Mouse (Mus musculus): ENCODE results near the gene Zzz3. TPM values are rescaled to one million over a fixed set of nuclear protein-coding genes. Genes with fewer than 3 reads are reported as not detected.

Zzz3 gene
- polyA plus RNA-seq, 1 experiment from 2014 or later = 33.6 TPM

GRCm38 (mm10) chr3:152403827-152404226 lies 8.6 kb downstream of the Zzz3 start:
- H3K27me3 ChIP-seq = no peaks in the 10 kb centered on the region
- no peak overlapping the region for H3K9ac ChIP-seq (replicated peaks)
- no peaks in the 10 kb centered on the region for H3K4me1 ChIP-seq
- WGBS = 72% methylated on average over 2 of the region's 2 CpGs
- H3K27ac ChIP-seq (replicated peaks) = no peak overlapping the region
- H3K4me2 ChIP-seq (replicated peaks) = no peak overlapping the region
- H3K9me3 ChIP-seq = no peaks in the 10 kb centered on the region
- H3K4me3 ChIP-seq = no peak overlapping the region
- H3K36me3 ChIP-seq = no peaks in the 10 kb centered on the region
- no peak for ATAC-seq (replicated peaks)

- H3K4me3 ChIP-seq = no peak overlapping the region
- no peaks in the 10 kb centered on the region for H3K36me3 ChIP-seq
- ATAC-seq (replicated peaks) = no peak
Observed at GRCm38 (mm10) chr3:152405420-152405819, 10.1 kb downstream of the Zzz3 start.

GRCm38 (mm10) chr3:152405978-152406640 lies 10.8 kb downstream of the Zzz3 start:
- no peak overlapping the region for H3K4me2 ChIP-seq (replicated peaks)
- H3K4me1 ChIP-seq = no peaks in the 10 kb centered on the region
- H3K27me3 ChIP-seq = no peaks in the 10 kb centered on the region
- no peak overlapping the region for H3K27ac ChIP-seq (replicated peaks)
- H3K36me3 ChIP-seq = no peaks in the 10 kb centered on the region
- WGBS = 85% methylated on average over 4 of the region's 4 CpGs
- no peak for ATAC-seq (replicated peaks)
- no peak overlapping the region for H3K4me3 ChIP-seq
- H3K9ac ChIP-seq (replicated peaks) = no peak overlapping the region
- no peaks in the 10 kb centered on the region for H3K9me3 ChIP-seq

More at GRCm38 (mm10) chr3:152405420-152405819, 10.1 kb downstream of the Zzz3 start:
- no peak overlapping the region for H3K9ac ChIP-seq (replicated peaks)
- H3K27ac ChIP-seq (replicated peaks) = no peak overlapping the region
- no peak overlapping the region for H3K4me2 ChIP-seq (replicated peaks)
- H3K9me3 ChIP-seq = no peaks in the 10 kb centered on the region
- H3K27me3 ChIP-seq = no peaks in the 10 kb centered on the region
- 84% methylated on average over 7 of the region's 7 CpGs for WGBS
- H3K4me1 ChIP-seq = no peaks in the 10 kb centered on the region

- Histone ChIP-seq H3K9me3 (no peaks in the 10 kb centered on the region), H3K36me3 (no peaks in the 10 kb centered on the region), H3K27ac (replicated peaks) (no peak overlapping the region), H3K27me3 (no peaks in the 10 kb centered on the region), H3K9ac (replicated peaks) (no peak overlapping the region), H3K4me3 (no peak overlapping the region), H3K4me1 (no peaks in the 10 kb centered on the region), H3K4me2 (replicated peaks) (no peak overlapping the region)
- 90% methylated on average over 7 of the region's 7 CpGs for WGBS
- no peak for ATAC-seq (replicated peaks)
Observed at GRCm38 (mm10) chr3:152410980-152411551, 15.8 kb downstream of the Zzz3 start.

GRCm38 (mm10) chr3:152412362-152412761 lies 17.1 kb downstream of the Zzz3 start:
- H3K27me3 ChIP-seq = no peaks in the 10 kb centered on the region
- no peaks in the 10 kb centered on the region for H3K4me1 ChIP-seq
- H3K27ac ChIP-seq (replicated peaks) = no peak overlapping the region
- H3K9ac ChIP-seq (replicated peaks) = no peak overlapping the region
- no peak for ATAC-seq (replicated peaks)
- no peak overlapping the region for H3K4me3 ChIP-seq
- H3K36me3 ChIP-seq = no peaks in the 10 kb centered on the region
- H3K4me2 ChIP-seq (replicated peaks) = no peak overlapping the region
- 90% methylated on average over 4 of the region's 4 CpGs for WGBS
- H3K9me3 ChIP-seq = no peaks in the 10 kb centered on the region

- Histone ChIP-seq H3K27ac (replicated peaks) (no peak overlapping the region), H3K4me1 (0 out of 2 replicates have a peak, but pooled peaks cover under 1% of the 10 kb centered on the region), H3K36me3 (peaks cover 15% of the 10 kb centered on the region), H3K4me3 (no peak overlapping the region), H3K9ac (replicated peaks) (no peak overlapping the region), H3K9me3 (no peaks in the 10 kb centered on the region), H3K27me3 (no peaks in the 10 kb centered on the region), H3K4me2 (replicated peaks) (no peak overlapping the region)
- 90% methylated on average over 8 of the region's 8 CpGs for WGBS
- no peak for ATAC-seq (replicated peaks)
Observed at GRCm38 (mm10) chr3:152428925-152429324, 33.7 kb downstream of the Zzz3 start.

- Histone ChIP-seq H3K4me2 (replicated peaks) (no peak overlapping the region), H3K27ac (replicated peaks) (no peak overlapping the region), H3K36me3 (peaks cover 13% of the 10 kb centered on the region), H3K4me1 (0 out of 2 replicates have a peak, but pooled peaks cover 4% of the 10 kb centered on the region), H3K9ac (replicated peaks) (no peak overlapping the region), H3K27me3 (no peaks in the 10 kb centered on the region), H3K9me3 (no peaks in the 10 kb centered on the region), H3K4me3 (no peak overlapping the region)
- no peak for ATAC-seq (replicated peaks)
- 94% methylated on average over 7 of the region's 7 CpGs for WGBS
Observed at GRCm38 (mm10) chr3:152432677-152433076, 37.4 kb downstream of the Zzz3 start.

GRCm38 (mm10) chr3:152435590-152435989 lies 40.3 kb downstream of the Zzz3 start:
- Histone ChIP-seq H3K9me3 (no peaks in the 10 kb centered on the region), H3K9ac (replicated peaks) (no peak overlapping the region), H3K36me3 (peaks cover 4% of the 10 kb centered on the region; the same call in 1 of the 2 replicates), H3K4me1 (0 out of 2 replicates have a peak, but pooled peaks cover 4% of the 10 kb centered on the region), H3K27me3 (no peaks in the 10 kb centered on the region), H3K4me2 (replicated peaks) (no peak overlapping the region), H3K27ac (replicated peaks) (no peak overlapping the region), H3K4me3 (no peak overlapping the region)
- no peak for ATAC-seq (replicated peaks)

GRCm38 (mm10) chr3:152438068-152438467 lies 42.8 kb downstream of the Zzz3 start:
- no peak overlapping the region for H3K4me3 ChIP-seq
- no peak overlapping the region for H3K9ac ChIP-seq (replicated peaks)
- ATAC-seq (replicated peaks) = no peak

GRCm38 (mm10) chr3:152442795-152443194 lies 47.5 kb downstream of the Zzz3 start:
- H3K36me3 ChIP-seq = peaks cover 4% of the 10 kb centered on the region; the same call in 1 of the 2 replicates
- no peaks in the 10 kb centered on the region for H3K9me3 ChIP-seq
- no peak overlapping the region for H3K9ac ChIP-seq (replicated peaks)
- H3K4me2 ChIP-seq (replicated peaks) = no peak overlapping the region
- H3K27me3 ChIP-seq = no peaks in the 10 kb centered on the region
- no peak for ATAC-seq (replicated peaks)
- no peaks in the 10 kb centered on the region for H3K4me1 ChIP-seq
- 98% methylated on average over 4 of the region's 4 CpGs for WGBS
- H3K4me3 ChIP-seq = no peak overlapping the region
- no peak overlapping the region for H3K27ac ChIP-seq (replicated peaks)

More at GRCm38 (mm10) chr3:152438068-152438467, 42.8 kb downstream of the Zzz3 start:
- Histone ChIP-seq H3K36me3 (peaks cover 4% of the 10 kb centered on the region; the same call in 1 of the 2 replicates), H3K4me2 (replicated peaks) (no peak overlapping the region), H3K27me3 (no peaks in the 10 kb centered on the region), H3K4me1 (0 out of 2 replicates have a peak, but pooled peaks cover 4% of the 10 kb centered on the region), H3K9me3 (no peaks in the 10 kb centered on the region), H3K27ac (replicated peaks) (no peak overlapping the region)
- WGBS = 96% methylated on average over 7 of the region's 7 CpGs

- no peak for ATAC-seq (replicated peaks)
- Histone ChIP-seq H3K27me3 (no peaks in the 10 kb centered on the region), H3K4me3 (no peak overlapping the region), H3K4me1 (no peaks in the 10 kb centered on the region), H3K4me2 (replicated peaks) (no peak overlapping the region), H3K9me3 (no peaks in the 10 kb centered on the region), H3K27ac (replicated peaks) (no peak overlapping the region), H3K9ac (replicated peaks) (no peak overlapping the region), H3K36me3 (no peaks in the 10 kb centered on the region)
- 93% methylated on average over 3 of the region's 3 CpGs for WGBS
Observed at GRCm38 (mm10) chr3:152444114-152444513, 48.8 kb downstream of the Zzz3 start.

- no peak for ATAC-seq (replicated peaks)
- Histone ChIP-seq H3K4me2 (replicated peaks) (no peak overlapping the region), H3K4me3 (no peak overlapping the region), H3K4me1 (no peaks in the 10 kb centered on the region), H3K27me3 (no peaks in the 10 kb centered on the region), H3K36me3 (peaks cover 21% of the 10 kb centered on the region), H3K27ac (replicated peaks) (no peak overlapping the region), H3K9ac (replicated peaks) (no peak overlapping the region), H3K9me3 (no peaks in the 10 kb centered on the region)
- 93% methylated on average over 1 of the region's 1 CpGs for WGBS
Observed at GRCm38 (mm10) chr3:152446966-152447365, 51.7 kb downstream of the Zzz3 start.

Data from forebrain, embryonic 15.5 days (tissue).